Mouse (Mus musculus) midbrain, postnatal 0 days (tissue): ENCODE results near the gene Gm20388. TPM values are rescaled to one million over a fixed set of nuclear protein-coding genes. Genes with fewer than 3 reads are reported as not detected.
"Not testable (repeated sequence)": the region's sequence is repeated elsewhere in the genome, so short reads cannot be mapped to it uniquely, and the experiment has no call there.

Source experiments
- ATAC-seq: fragments of 200-750 bp; cut with Nextera tagmentation; 2 replicates; pipeline ENCODE4 v1.8.0; 2017; ENCODE audit warnings: moderate number of reproducible peaks, mild to moderate bottlenecking, moderate TSS enrichment, moderate library complexity; ENCODE audit not compliant: low FRiP score
- DNase-seq: peaks from one replicate; pipeline ENCODE4 v3.0.0-alpha.2; 2015; ENCODE audit warnings: low spot score
- H3K27ac ChIP-seq: fragments of 300-500 bp; sonication (generic); 2 replicates; pipeline ENCODE4 v1.5.1; 2014; ENCODE audit warnings: low read depth, mild to moderate bottlenecking, low read length, mixed read lengths
- H3K27me3 ChIP-seq: fragments of 300-500 bp; sonication (generic); 2 replicates; pipeline ENCODE4 v1.6.1; 2014; ENCODE audit warnings: low read length, control low read depth, mixed read lengths; ENCODE audit not compliant: insufficient read depth
- H3K36me3 ChIP-seq: fragments of 300-500 bp; sonication (generic); 2 replicates; pipeline ENCODE4 v1.6.1; 2014; ENCODE audit warnings: low read length, control low read depth, mixed read lengths; ENCODE audit not compliant: insufficient read depth
- H3K4me1 ChIP-seq: fragments of 300-500 bp; sonication (generic); 2 replicates; pipeline ENCODE4 v1.6.1; 2014; ENCODE audit warnings: mild to moderate bottlenecking, control low read depth, antibody characterized with exemption, low read length, mixed read lengths; ENCODE audit not compliant: insufficient read depth
- H3K4me2 ChIP-seq: fragments of 300-500 bp; sonication (generic); 2 replicates; pipeline ENCODE4 v1.6.1; 2014; ENCODE audit warnings: low read depth, mild to moderate bottlenecking, low read length, mixed read lengths; ENCODE audit not compliant: poor library complexity, severe bottlenecking
- H3K4me3 ChIP-seq: fragments of 300-500 bp; sonication (generic); 2 replicates; pipeline ENCODE4 v1.5.1; 2014; ENCODE audit warnings: low read depth, mild to moderate bottlenecking, low read length, moderate library complexity
- H3K9ac ChIP-seq: fragments of 300-500 bp; sonication (generic); replicated peaks from 2 replicates; pipeline ENCODE4 v1.6.1; 2014; ENCODE audit warnings: mild to moderate bottlenecking, low read length, moderate library complexity, mixed read lengths; ENCODE audit not compliant: poor library complexity, severe bottlenecking
- H3K9me3 ChIP-seq: fragments of 300-500 bp; sonication (generic); 2 replicates; pipeline ENCODE4 v1.6.1; 2016; ENCODE audit warnings: low read length, control low read depth
- CTCF ChIP-seq: IDR thresholded peaks from 2 replicates; pipeline ENCODE4 v1.5.1; 2016; ENCODE audit warnings: antibody characterized with exemption, mild to moderate bottlenecking
- WGBS: fragments of 180-500 bp; shearing (Covaris S2); extraction: QIAGEN DNeasy Blood & Tissue Kit; methylation state at CpG from one replicate; pipeline ENCODE4 v1.1.7; 2014; 5-methylcytosine and 5-hydroxymethylcytosine counted together
- polyA plus RNA-seq: library from polyadenylated mRNA; unstranded; fragments of >200 nt; fragmentation: Nextera tagmentation; extraction: Ambion mirVana; gene quantifications from 2 replicates; pipeline ENCODE4 v1.2.1, GENCODE M21; 2015
- total RNA-seq: library from RNA; depleted of rRNA; stranded (reverse); fragments of >200 nt; gene quantifications from 2 replicates; pipeline ENCODE4 v1.2.3, GENCODE M21; 2014

Gm20388 gene
- total and polyA plus RNA-seq, 2 experiments from 2014 or later = 74.2 TPM; not detected in 1

DNA sequence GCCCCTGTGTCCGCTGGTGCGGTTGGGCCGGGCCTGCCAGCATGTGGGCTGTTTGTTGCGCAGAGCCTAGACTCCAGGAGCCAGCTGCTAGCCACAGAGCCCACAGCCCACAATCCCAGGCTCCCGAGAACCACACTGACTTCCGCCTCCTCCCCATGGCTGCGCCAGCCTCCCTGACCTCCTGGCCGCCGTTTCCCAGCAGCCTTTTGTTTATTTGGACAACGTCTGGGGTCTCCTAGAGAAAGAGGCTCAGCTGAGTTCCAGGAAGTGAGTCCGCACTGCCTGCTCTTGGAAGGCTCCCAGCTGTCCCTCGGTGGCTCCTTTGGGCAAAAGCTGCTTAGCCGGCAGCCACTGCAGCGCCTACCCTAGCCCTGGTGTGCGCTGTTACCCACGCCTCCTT lies 1754.7 kb downstream of the Gm20388 start:
- Histone ChIP-seq H3K9me3 (no peaks in the 10 kb centered on the region), H3K4me2 (peak overlapping the region; percentile 24; the same call in 1 of the 2 replicates), H3K27me3 (no peaks in the 10 kb centered on the region), H3K9ac (0 out of 2 replicates have a peak overlapping the region, but pooled peaks have one; percentile 1), H3K36me3 (no peaks in the 10 kb centered on the region), H3K27ac (peak overlapping the region; percentile 32; the same call in 1 of the 2 replicates), H3K4me1 (0 out of 2 replicates have a peak, but pooled peaks cover 5% of the 10 kb centered on the region), H3K4me3 (no peak overlapping the region)
- ATAC-seq (peak; percentile 50; the same call in 1 of the 2 replicates), DNase-seq (peak; percentile 70)
- no peak; the same call in 1 of the 2 replicates for TF ChIP-seq CTCF
- WGBS = 7% methylated on average over 16 of the region's 16 CpGs

GRCm38 (mm10) chr8:121667936-121668500 lies 1757.4 kb downstream of the Gm20388 start:
- not testable (repeated sequence) for H3K36me3 ChIP-seq, H3K27me3 ChIP-seq, H3K9me3 ChIP-seq, DNase-seq, H3K4me2 ChIP-seq, ATAC-seq, H3K4me3 ChIP-seq, H3K4me1 ChIP-seq
- WGBS = 77% methylated on average over 9 of the region's 9 CpGs
- peak overlapping the region; percentile 33; the same call in 1 of the 2 replicates for H3K9ac ChIP-seq
- H3K27ac ChIP-seq = peak overlapping the region; percentile 38; the same call in 1 of the 2 replicates
- TF ChIP-seq CTCF = 0 out of 2 replicates have a peak, but pooled peaks have one; percentile 22

DNA sequence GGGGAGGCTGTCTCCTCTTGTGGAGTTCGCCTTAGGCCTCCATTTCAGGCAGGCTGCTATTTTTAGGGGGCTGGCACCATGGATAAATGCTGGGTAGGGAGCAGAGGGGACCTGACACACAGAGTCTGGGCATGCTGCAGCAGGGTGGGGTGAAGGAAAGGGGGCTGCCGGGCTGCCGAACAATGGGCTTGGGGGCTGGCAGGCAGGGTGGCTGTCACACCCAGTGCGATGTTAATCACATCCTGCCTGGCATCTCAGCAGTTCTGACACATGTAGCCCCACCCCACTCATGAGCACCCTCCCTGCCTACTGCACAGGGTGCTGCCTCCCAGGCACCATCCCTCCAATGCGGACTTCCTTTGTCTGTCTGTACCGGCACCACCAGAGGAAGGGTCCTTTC lies 1757.9 kb downstream of the Gm20388 start:
- no peak for TF ChIP-seq CTCF
- Histone ChIP-seq H3K36me3 (no peaks in the 10 kb centered on the region), H3K4me3 (no peak overlapping the region), H3K9me3 (no peaks in the 10 kb centered on the region), H3K27ac (peak overlapping the region; percentile 38; the same call in 1 of the 2 replicates), H3K4me2 (no peak overlapping the region), H3K27me3 (no peaks in the 10 kb centered on the region), H3K4me1 (peaks cover 5% of the 10 kb centered on the region; the same call in 1 of the 2 replicates), H3K9ac (peak overlapping the region; percentile 33; the same call in 1 of the 2 replicates)
- WGBS = 29% methylated on average over 6 of the region's 6 CpGs
- DNase-seq = no peak
- no peak for ATAC-seq

GRCm38 (mm10) chr8:121669208-121669607 lies 1758.6 kb downstream of the Gm20388 start:
- no peaks in the 10 kb centered on the region for H3K36me3 ChIP-seq
- TF ChIP-seq CTCF = no peak
- no peak overlapping the region for H3K4me3 ChIP-seq
- H3K9me3 ChIP-seq = no peaks in the 10 kb centered on the region
- DNase-seq (peak; percentile 31), ATAC-seq (no peak)
- WGBS = 13% methylated on average over 8 of the region's 8 CpGs
- H3K4me1 ChIP-seq = peaks cover 5% of the 10 kb centered on the region; the same call in 1 of the 2 replicates
- H3K4me2 ChIP-seq = no peak overlapping the region; the same call in 1 of the 2 replicates
- no peaks in the 10 kb centered on the region for H3K27me3 ChIP-seq
- H3K9ac ChIP-seq = 0 out of 2 replicates have a peak overlapping the region, but pooled peaks have one; percentile 33
- H3K27ac ChIP-seq = 0 out of 2 replicates have a peak overlapping the region, but pooled peaks have one; percentile 32

DNA sequence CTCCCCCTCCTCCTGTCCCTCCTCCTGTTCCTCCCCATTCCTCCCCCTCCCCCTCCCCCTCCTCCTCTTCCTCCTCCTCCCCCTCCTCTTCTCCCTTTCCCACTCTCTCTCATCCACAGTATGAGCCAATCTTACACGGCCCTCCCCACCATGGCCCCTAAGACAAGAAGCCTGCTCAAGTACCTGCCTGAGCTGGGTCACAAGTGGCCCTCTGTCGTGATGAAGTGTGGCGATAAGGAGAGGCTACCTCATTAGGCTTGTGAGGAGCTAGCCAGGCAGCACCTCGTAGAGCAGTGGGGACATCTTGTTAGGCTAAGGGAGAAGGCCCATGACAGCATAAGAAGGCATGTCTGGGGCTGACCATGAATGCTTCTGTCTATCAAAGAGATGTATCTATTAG lies 1762.5 kb downstream of the Gm20388 start:
- WGBS = 63% methylated on average over 4 of the region's 4 CpGs
- DNase-seq = no peak
- Histone ChIP-seq H3K4me2 (no peak overlapping the region), H3K27me3 (no peaks in the 10 kb centered on the region), H3K27ac (peak overlapping the region; percentile 75), H3K4me3 (no peak overlapping the region), H3K36me3 (no peaks in the 10 kb centered on the region), H3K4me1 (peaks cover 5% of the 10 kb centered on the region; the same call in 1 of the 2 replicates), H3K9me3 (no peaks in the 10 kb centered on the region), H3K9ac (no peak overlapping the region)
- TF ChIP-seq CTCF = no peak
- ATAC-seq = no peak

GRCm38 (mm10) chr8:121673917-121674316 lies 1763.3 kb downstream of the Gm20388 start:
- DNase-seq (peak; percentile 81), ATAC-seq (peak; percentile 87)
- Histone ChIP-seq H3K9ac (no peak overlapping the region), H3K4me1 (peaks cover 5% of the 10 kb centered on the region; the same call in 1 of the 2 replicates), H3K36me3 (no peaks in the 10 kb centered on the region), H3K4me2 (no peak overlapping the region), H3K4me3 (no peak overlapping the region), H3K27ac (peak overlapping the region; percentile 75), H3K27me3 (no peaks in the 10 kb centered on the region), H3K9me3 (no peaks in the 10 kb centered on the region)
- WGBS = 65% methylated on average over 5 of the region's 5 CpGs
- no peak for TF ChIP-seq CTCF
